Mouse (Mus musculus) neural tube, embryonic 13.5 days (tissue): ENCODE measurements around the gene Timm8a1. TPM values are rescaled to one million over a fixed set of nuclear protein-coding genes. Genes with fewer than 3 reads are reported as not detected.

Experiments
- ATAC-seq: fragments of 200-750 bp; cut with Nextera tagmentation; 2 replicates; pipeline ENCODE4 v1.8.0; 2017; ENCODE audit warnings: low read depth, mild to moderate bottlenecking, moderate TSS enrichment, moderate library complexity
- H3K27ac ChIP-seq: fragments of 300-500 bp; sonication (generic); replicated peaks from 2 replicates; pipeline ENCODE4 v1.5.1; 2015; ENCODE audit warnings: moderate library complexity, mild to moderate bottlenecking, inconsistent platforms
- H3K27me3 ChIP-seq: fragments of 300-500 bp; sonication (generic); 2 replicates; pipeline ENCODE4 v1.6.1; 2015; ENCODE audit warnings: mild to moderate bottlenecking, inconsistent platforms
- H3K36me3 ChIP-seq: fragments of 300-500 bp; sonication (generic); 2 replicates; pipeline ENCODE4 v1.6.1; 2015; ENCODE audit warnings: mild to moderate bottlenecking, inconsistent platforms
- H3K4me1 ChIP-seq: fragments of 300-500 bp; sonication (generic); replicated peaks from 2 replicates; pipeline ENCODE4 v1.6.1; 2015; ENCODE audit warnings: inconsistent platforms
- H3K4me2 ChIP-seq: fragments of 300-500 bp; sonication (generic); 2 replicates; pipeline ENCODE4 v1.6.1; 2015; ENCODE audit warnings: inconsistent platforms, mild to moderate bottlenecking, moderate library complexity
- H3K4me3 ChIP-seq: fragments of 300-500 bp; sonication (generic); 2 replicates; pipeline ENCODE4 v1.5.1; 2015; ENCODE audit warnings: mild to moderate bottlenecking, inconsistent platforms
- H3K9ac ChIP-seq: fragments of 300-500 bp; sonication (generic); 2 replicates; pipeline ENCODE4 v1.6.1; 2015; ENCODE audit warnings: moderate library complexity, mild to moderate bottlenecking, inconsistent platforms
- H3K9me3 ChIP-seq: fragments of 300-500 bp; sonication (generic); 2 replicates; pipeline ENCODE4 v1.6.1; 2016; ENCODE audit warnings: inconsistent platforms
- WGBS: fragments of 180-500 bp; shearing (Covaris S2); methylation state at CpG from one replicate; pipeline ENCODE4 v1.1.7; 2015; 5-methylcytosine and 5-hydroxymethylcytosine counted together
- polyA plus RNA-seq: library from polyadenylated mRNA; unstranded; fragments of >200 nt; fragmentation: Nextera tagmentation; extraction: Ambion mirVana; gene quantifications from 2 replicates; pipeline ENCODE4 v1.2.1, GENCODE M21; 2015

Timm8a1 gene
- polyA plus RNA-seq, 1 experiment from 2014 or later: 48.6 TPM

DNA sequence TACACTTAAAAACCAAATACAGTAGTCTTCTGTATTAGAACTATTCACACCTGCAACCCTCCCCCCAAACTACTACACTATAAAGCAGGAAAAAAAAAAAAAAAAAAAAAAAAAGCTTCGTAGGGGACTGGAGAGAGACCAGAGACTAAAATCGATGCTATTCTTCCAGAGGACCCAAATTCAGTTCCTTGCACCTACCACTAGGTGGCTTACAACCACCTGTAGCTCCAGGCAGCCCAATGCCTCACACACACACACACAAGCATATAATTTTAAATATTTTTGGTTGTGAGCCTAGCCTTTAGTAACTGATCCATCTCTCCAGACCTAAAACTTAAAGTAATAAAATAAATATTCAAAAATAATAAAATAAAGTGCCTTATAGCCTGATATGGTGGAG, 32.2 kb downstream of the Timm8a1 start:
- no peak for ATAC-seq
- H3K4me3 ChIP-seq: no peak overlapping the region
- no peaks in the 10 kb centered on the region for H3K4me1 ChIP-seq
- no peaks in the 10 kb centered on the region for H3K9me3 ChIP-seq
- no peaks in the 10 kb centered on the region for H3K36me3 ChIP-seq
- H3K4me2 ChIP-seq: no peak overlapping the region
- 44% methylated on average over 2 of the region's 2 CpGs for WGBS
- H3K27me3 ChIP-seq: no peaks in the 10 kb centered on the region
- H3K9ac ChIP-seq: no peak overlapping the region
- no peak overlapping the region for H3K27ac ChIP-seq

DNA sequence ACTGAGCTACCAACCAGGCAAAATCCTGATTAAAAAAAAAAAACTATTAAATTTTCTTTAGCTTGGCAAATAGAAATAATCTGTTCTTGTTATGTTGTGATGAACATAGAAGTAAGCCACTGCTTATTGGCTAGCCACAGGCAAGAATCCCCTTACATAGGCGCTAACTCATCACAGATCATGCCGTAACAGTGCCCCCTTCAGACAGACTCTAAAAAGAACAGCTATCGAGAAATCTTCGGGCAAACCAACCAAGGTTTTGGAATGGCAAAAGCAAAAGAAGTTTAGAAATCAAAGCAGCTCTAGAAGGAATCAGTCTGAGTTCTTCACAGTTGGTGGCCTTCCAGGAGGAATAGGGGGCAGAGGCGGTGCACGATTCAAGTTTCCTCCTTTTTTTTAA, 33.7 kb downstream of the Timm8a1 start:
- Histone ChIP-seq H3K27me3 (no peaks in the 10 kb centered on the region), H3K9ac (no peak overlapping the region), H3K27ac (no peak overlapping the region), H3K4me1 (no peaks in the 10 kb centered on the region), H3K9me3 (no peaks in the 10 kb centered on the region), H3K4me2 (no peak overlapping the region), H3K36me3 (no peaks in the 10 kb centered on the region), H3K4me3 (no peak overlapping the region)
- no peak for ATAC-seq
- WGBS: 67% methylated on average over 6 of the region's 6 CpGs

DNA sequence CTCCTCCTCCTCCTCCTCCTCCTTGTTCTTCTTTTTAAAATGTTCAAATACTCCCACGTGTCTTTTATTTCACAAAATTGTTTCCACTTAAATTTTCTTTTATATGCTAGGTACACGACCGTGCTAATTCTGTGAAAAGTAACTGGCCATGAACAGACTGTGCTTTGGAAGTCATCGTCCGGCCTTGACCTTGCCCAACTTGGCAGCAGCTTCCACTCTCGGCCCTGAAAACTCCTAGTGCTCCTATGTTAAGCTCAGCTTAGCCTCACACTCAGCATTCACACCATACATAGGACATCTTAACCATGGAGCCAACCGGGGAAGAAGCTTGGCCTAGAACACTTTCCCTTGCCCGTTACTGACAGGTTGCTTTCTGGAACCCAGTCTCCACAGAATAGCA, 41.0 kb downstream of the Timm8a1 start:
- no peaks in the 10 kb centered on the region for H3K9me3 ChIP-seq
- H3K4me3 ChIP-seq: no peak overlapping the region
- no peak overlapping the region for H3K27ac ChIP-seq
- no peaks in the 10 kb centered on the region for H3K36me3 ChIP-seq
- H3K4me1 ChIP-seq: no peaks in the 10 kb centered on the region
- 89% methylated on average over 8 of the region's 8 CpGs for WGBS
- no peak overlapping the region for H3K4me2 ChIP-seq
- no peak for ATAC-seq
- no peaks in the 10 kb centered on the region for H3K27me3 ChIP-seq
- H3K9ac ChIP-seq: no peak overlapping the region

Other genes with a start within 250 kb of the Timm8a1 start
- 84.7 and 85.6 TPM in 2 replicates for gene Tmem35a, start 246.6 kb downstream of the Timm8a1 start, polyA plus RNA-seq
- gene Cenpi, start 233.8 kb downstream of the Timm8a1 start, polyA plus RNA-seq: 5.6 and 6.6 TPM in 2 replicates
- gene Drp2, start 137.3 kb downstream of the Timm8a1 start, polyA plus RNA-seq: 17.1 and 17.4 TPM in 2 replicates
- gene Taf7l, start 65.4 kb downstream of the Timm8a1 start, polyA plus RNA-seq: not detected in 2 replicates
- 0.94 and 1.0 TPM in 2 replicates for gene Btk, start 41.7 kb upstream of the Timm8a1 start, polyA plus RNA-seq
- gene Rpl36a, start 43.8 kb upstream of the Timm8a1 start, polyA plus RNA-seq: 191 and 228 TPM in 2 replicates
- 3.4 and 4.2 TPM in 2 replicates for gene Gla, start 59.3 kb upstream of the Timm8a1 start, polyA plus RNA-seq
- gene Hnrnph2, start 59.3 kb upstream of the Timm8a1 start, polyA plus RNA-seq: 154 and 171 TPM in 2 replicates
- 5.6 and 5.7 TPM in 2 replicates for gene Armcx4, start 144.7 kb upstream of the Timm8a1 start, polyA plus RNA-seq
- gene Armcx1, start 176.1 kb upstream of the Timm8a1 start, polyA plus RNA-seq: 88.0 and 88.5 TPM in 2 replicates
- 32.5 and 33.8 TPM in 2 replicates for gene Armcx6, start 209.6 kb upstream of the Timm8a1 start, polyA plus RNA-seq
- 73.3 and 80.0 TPM in 2 replicates for gene Armcx3, start 214.7 kb upstream of the Timm8a1 start, polyA plus RNA-seq